Comparison of ENCODE assay signal across 8 mouse cellular contexts in the genomic region with DNA sequence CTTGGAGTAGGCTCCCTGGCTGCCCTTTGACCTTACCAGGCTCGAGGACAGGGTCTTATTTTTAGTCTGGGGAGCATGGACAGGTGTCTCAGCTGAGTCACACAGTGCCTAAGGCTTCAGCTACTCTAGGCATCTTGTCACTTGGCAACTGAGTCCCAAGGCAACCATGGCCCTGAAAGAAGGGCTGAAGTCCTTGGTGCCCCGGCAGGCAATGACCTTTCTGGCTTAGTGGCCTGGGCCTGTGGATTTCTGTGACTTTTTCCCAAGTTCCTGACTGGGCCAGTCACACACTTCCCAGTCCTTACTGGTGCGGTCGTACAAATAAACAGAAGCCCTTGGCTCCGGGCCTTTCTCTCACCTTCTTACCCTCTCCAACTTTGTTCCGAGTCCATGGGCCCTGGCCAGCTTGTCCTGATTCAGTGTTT. TPM values are rescaled to one million over a fixed set of nuclear protein-coding genes. Genes with fewer than 3 reads are reported as not detected.
A peak's percentile ranks its signal among the peaks of the same experiment; 100 is the strongest.
DNase-seq lines count a peak whose midpoint lies in the region; ATAC-seq and TF ChIP-seq lines count a peak whose summit lies in the region.

No protein-coding gene starts in this region.

- peak overlapping the region; percentile 87 for H3K4me3 ChIP-seq in left cerebral cortex, adult 2 months
- peak overlapping the region; percentile 94 for H3K4me3 ChIP-seq in embryonic facial prominence, embryonic 15.5 days (replicated peaks)
- no peak overlapping the region for H3K4me3 ChIP-seq in intestine, embryonic 14.5 days (ENCODE audit: low read depth, low read length)

- 74% methylated on average over 6 of the region's 6 CpGs for WGBS in embryonic facial prominence, embryonic 15.5 days
- WGBS in intestine, embryonic 14.5 days = 78% methylated on average over 6 of the region's 6 CpGs

- H3K4me2 ChIP-seq in embryonic facial prominence, embryonic 15.5 days (replicated peaks) = peak overlapping the region; percentile 77
- H3K4me2 ChIP-seq in intestine, embryonic 14.5 days (ENCODE audit: low read length) = peak overlapping the region; percentile 74; the same call in 1 of the 2 replicates

- H3K9ac ChIP-seq in embryonic facial prominence, embryonic 15.5 days = no peak overlapping the region
- H3K9ac ChIP-seq in intestine, embryonic 14.5 days (ENCODE audit: low read length) = no peak overlapping the region

- no peak for TF ChIP-seq CTCF in left cerebral cortex, adult 2 months (IDR thresholded peaks at IDR 0.05)

- peak in 1 of 2 experiments; percentile 12 for DNase-seq in left cerebral cortex, adult 2 months (ENCODE audit: extremely low spot score in 1 of 2, low spot score in 2 of 2)
- DNase-seq in left cerebral cortex, postnatal 14 days (ENCODE audit: low spot score in 2 of 2) = no peak
- DNase-seq in intestine, embryonic 14.5 days (ENCODE audit: low spot score) = no peak
- DNase-seq in lung, postnatal 36 days = peak; percentile 80
- DNase-seq in layer of hippocampus, adult 11-12 months (ENCODE audit: low spot score) = no peak
- no peak for DNase-seq in layer of hippocampus, postnatal 36 days
- no peak for DNase-seq in urinary bladder, postnatal 4 days (ENCODE audit: low spot score in 2 of 2)

- H3K4me1 ChIP-seq in embryonic facial prominence, embryonic 15.5 days = peaks cover 30% of the 10 kb centered on the region
- peaks cover 12% of the 10 kb centered on the region for H3K4me1 ChIP-seq in intestine, embryonic 14.5 days (replicated peaks; ENCODE audit: control insufficient read depth, insufficient read depth, low read length)

- peaks cover 33% of the 10 kb centered on the region for H3K36me3 ChIP-seq in embryonic facial prominence, embryonic 15.5 days
- H3K36me3 ChIP-seq in intestine, embryonic 14.5 days (ENCODE audit: control insufficient read depth, insufficient read depth, low read length) = peaks cover 31% of the 10 kb centered on the region

- H3K27me3 ChIP-seq in embryonic facial prominence, embryonic 15.5 days = no peaks in the 10 kb centered on the region
- H3K27me3 ChIP-seq in intestine, embryonic 14.5 days (replicated peaks; ENCODE audit: control insufficient read depth, insufficient read depth, low read length) = no peaks in the 10 kb centered on the region

- intact Hi-C loops in left cerebral cortex, adult 2 months (cut with DNase I) = loop anchor here (2.0 kb wide), 1 partner anchor 28 kb away; no protein-coding TSS in a partner anchor
- intact Hi-C loops in left cerebral cortex, postnatal 14 days (cut with DNase I) = loop anchor here (2.0 kb wide), 1 partner anchor 48 kb away; the partner anchor contains the start of genes Smcr8 and Top3a

- no peaks in the 10 kb centered on the region for H3K9me3 ChIP-seq in embryonic facial prominence, embryonic 15.5 days (replicated peaks)
- H3K9me3 ChIP-seq in intestine, embryonic 14.5 days (ENCODE audit: control insufficient read depth, low read length) = no peaks in the 10 kb centered on the region

- peak overlapping the region; percentile 82; the same call in 1 of the 2 replicates for H3K27ac ChIP-seq in left cerebral cortex, adult 2 months
- H3K27ac ChIP-seq in embryonic facial prominence, embryonic 15.5 days (replicated peaks) = no peak overlapping the region
- no peak overlapping the region for H3K27ac ChIP-seq in intestine, embryonic 14.5 days (ENCODE audit: low read depth)

- ATAC-seq in embryonic facial prominence, embryonic 15.5 days (ENCODE audit: insufficient number of reproducible peaks, low FRiP score, low TSS enrichment, low read depth) = no peak
- no peak for ATAC-seq in intestine, embryonic 14.5 days (replicated peaks; ENCODE audit: low FRiP score, low TSS enrichment, low read depth)

RNA-seq across cellular contexts. Expression of gene Mief2, which starts 1.0 kb away (rescaled TPM):
- total RNA-seq in left cerebral cortex, adult 2 months (2021) = 10 to 100 TPM; 17.9 to 20.8 TPM
- 10 to 100 TPM; 22.3 to 27.6 TPM for total RNA-seq in left cerebral cortex, postnatal 14 days (2021)
- 15.1 and 15.3 TPM in 2 replicates for polyA plus RNA-seq in embryonic facial prominence, embryonic 15.5 days (2015; fragmentation: Nextera tagmentation; extraction: Ambion mirVana)
- polyA plus RNA-seq in intestine, embryonic 14.5 days (2014; fragmentation: Nextera tagmentation; extraction: Ambion mirVana) = 11.4 and 11.8 TPM in 2 replicates
- total RNA-seq in layer of hippocampus, postnatal 36 days (2021) = 10 to 100 TPM; 23.6 to 24.4 TPM

RNA-seq across cellular contexts. Expression of gene Flii, which starts 2.2 kb away (rescaled TPM):
- 10 to 100 TPM; 65.0 to 65.3 TPM for total RNA-seq in left cerebral cortex, adult 2 months (2021)
- total RNA-seq in left cerebral cortex, postnatal 14 days (2021) = 10 to 100 TPM; 42.9 to 49.3 TPM
- 76.0 and 80.4 TPM in 2 replicates for polyA plus RNA-seq in embryonic facial prominence, embryonic 15.5 days (2015; fragmentation: Nextera tagmentation; extraction: Ambion mirVana)
- 87.2 and 91.8 TPM in 2 replicates for polyA plus RNA-seq in intestine, embryonic 14.5 days (2014; fragmentation: Nextera tagmentation; extraction: Ambion mirVana)
- 10 to 100 TPM; 58.4 to 60.6 TPM for total RNA-seq in layer of hippocampus, postnatal 36 days (2021)

RNA-seq across cellular contexts. Expression of gene Llgl1, which starts 29.7 kb away (rescaled TPM):
- 10 to 100 TPM; 37.8 to 37.9 TPM for total RNA-seq in left cerebral cortex, adult 2 months (2021)
- 10 to 100 TPM; 40.4 to 43.8 TPM for total RNA-seq in left cerebral cortex, postnatal 14 days (2021)
- polyA plus RNA-seq in embryonic facial prominence, embryonic 15.5 days (2015; fragmentation: Nextera tagmentation; extraction: Ambion mirVana) = 56.8 and 57.1 TPM in 2 replicates
- polyA plus RNA-seq in intestine, embryonic 14.5 days (2014; fragmentation: Nextera tagmentation; extraction: Ambion mirVana) = 53.7 and 53.8 TPM in 2 replicates
- 10 to 100 TPM; 42.3 to 47.9 TPM for total RNA-seq in layer of hippocampus, postnatal 36 days (2021)

RNA-seq across cellular contexts. Expression of gene Top3a, which starts 47.9 kb away (rescaled TPM):
- total RNA-seq in left cerebral cortex, adult 2 months (2021) = 1 to 10 TPM; 5.0 to 6.1 TPM
- total RNA-seq in left cerebral cortex, postnatal 14 days (2021) = 1 to 10 TPM; 3.4 to 3.9 TPM
- 14.1 and 15.7 TPM in 2 replicates for polyA plus RNA-seq in embryonic facial prominence, embryonic 15.5 days (2015; fragmentation: Nextera tagmentation; extraction: Ambion mirVana)
- 13.4 and 16.1 TPM in 2 replicates for polyA plus RNA-seq in intestine, embryonic 14.5 days (2014; fragmentation: Nextera tagmentation; extraction: Ambion mirVana)
- 1 to 10 TPM; 5.1 to 5.3 TPM for total RNA-seq in layer of hippocampus, postnatal 36 days (2021)

RNA-seq across cellular contexts. Expression of gene Smcr8, which starts 48.1 kb away (rescaled TPM):
- total RNA-seq in left cerebral cortex, adult 2 months (2021) = 10 to 100 TPM; 31.0 to 32.6 TPM
- 10 to 100 TPM; 25.5 to 26.5 TPM for total RNA-seq in left cerebral cortex, postnatal 14 days (2021)
- 5.8 and 5.9 TPM in 2 replicates for polyA plus RNA-seq in embryonic facial prominence, embryonic 15.5 days (2015; fragmentation: Nextera tagmentation; extraction: Ambion mirVana)
- 8.2 and 9.2 TPM in 2 replicates for polyA plus RNA-seq in intestine, embryonic 14.5 days (2014; fragmentation: Nextera tagmentation; extraction: Ambion mirVana)
- total RNA-seq in layer of hippocampus, postnatal 36 days (2021) = 10 to 100 TPM; 31.4 to 35.3 TPM
